Mouse (Mus musculus) liver, embryonic 12.5 days (tissue): ENCODE measurements around the gene Gsdma3. TPM values are rescaled to one million over a fixed set of nuclear protein-coding genes. Genes with fewer than 3 reads are reported as not detected.

ENCODE experiments used
- ATAC-seq: fragments of 200-750 bp; cut with Nextera tagmentation; 2 replicates; pipeline ENCODE4 v1.8.0; 2017; ENCODE audit warnings: moderate number of reproducible peaks, mild to moderate bottlenecking, moderate library complexity
- H3K27ac ChIP-seq: fragments of 300-500 bp; sonication (generic); 2 replicates; pipeline ENCODE4 v1.5.1; 2016; ENCODE audit warnings: mild to moderate bottlenecking
- H3K27me3 ChIP-seq: fragments of 300-500 bp; sonication (generic); replicated peaks from 2 replicates; pipeline ENCODE4 v1.6.1; 2016; ENCODE audit warnings: mild to moderate bottlenecking, moderate library complexity
- H3K36me3 ChIP-seq: fragments of 300-500 bp; sonication (generic); 2 replicates; pipeline ENCODE4 v1.6.1; 2016; ENCODE audit warnings: mild to moderate bottlenecking, moderate library complexity
- H3K4me1 ChIP-seq: fragments of 300-500 bp; sonication (generic); 2 replicates; pipeline ENCODE4 v1.6.1; 2016
- H3K4me2 ChIP-seq: fragments of 300-500 bp; sonication (generic); 2 replicates; pipeline ENCODE4 v1.6.1; 2016; ENCODE audit warnings: mild to moderate bottlenecking, moderate library complexity
- H3K4me3 ChIP-seq: fragments of 300-500 bp; sonication (generic); 2 replicates; pipeline ENCODE4 v1.5.1; 2016; ENCODE audit warnings: mild to moderate bottlenecking, moderate library complexity
- H3K9ac ChIP-seq: fragments of 300-500 bp; sonication (generic); 2 replicates; pipeline ENCODE4 v1.6.1; 2016; ENCODE audit warnings: mild to moderate bottlenecking, moderate library complexity
- H3K9me3 ChIP-seq: fragments of 300-500 bp; sonication (generic); replicated peaks from 2 replicates; pipeline ENCODE4 v1.6.1; 2016; ENCODE audit warnings: mild to moderate bottlenecking, moderate library complexity
- WGBS: fragments of 180-500 bp; shearing (Covaris S2); methylation state at CpG from one replicate; pipeline ENCODE4 v1.1.7; 2016; ENCODE audit not compliant: insufficient replicate concordance; 5-methylcytosine and 5-hydroxymethylcytosine counted together
- polyA plus RNA-seq: library from polyadenylated mRNA; unstranded; fragments of >200 nt; fragmentation: Nextera tagmentation; extraction: Ambion mirVana; gene quantifications from 2 replicates; pipeline ENCODE4 v1.2.1, GENCODE M21; 2016

Gsdma3 gene
- not detected in 2 replicates for polyA plus RNA-seq

DNA sequence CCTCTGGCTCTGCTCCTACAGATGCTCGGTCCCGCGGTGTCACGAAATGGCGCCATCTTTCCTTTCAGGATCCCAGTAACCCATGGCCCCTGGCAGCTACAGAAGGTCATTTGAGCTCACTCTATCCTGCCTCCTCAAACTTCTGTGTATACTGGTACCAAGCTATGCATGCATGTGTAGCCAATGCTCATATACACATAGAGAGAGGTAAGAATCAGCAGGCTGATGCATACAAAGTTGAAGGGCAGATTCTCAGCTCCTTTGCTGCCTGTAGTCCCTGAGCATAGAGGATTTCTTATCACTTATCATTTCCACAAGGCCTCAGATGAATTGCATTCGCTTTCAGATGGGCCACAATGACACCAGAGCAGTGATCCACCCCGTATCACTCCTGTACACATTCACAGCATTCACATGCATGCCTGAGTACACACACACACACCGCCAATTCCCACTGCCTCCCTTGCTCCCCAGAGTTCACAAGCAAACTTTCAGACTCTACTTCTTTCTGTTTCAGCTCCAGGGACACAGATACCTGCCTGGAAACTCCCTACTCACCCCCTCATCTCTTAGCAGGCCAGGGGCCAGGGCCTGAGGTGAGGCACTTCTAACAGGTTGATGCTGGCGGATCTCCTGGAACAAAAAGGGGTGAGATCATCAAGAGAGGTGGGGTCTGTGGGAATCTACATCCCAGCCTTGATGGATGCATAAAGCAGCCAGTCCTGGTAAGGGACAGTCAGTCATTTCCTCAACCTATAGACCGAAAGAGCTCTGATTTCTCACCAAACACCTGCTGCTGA lies at the start of gene Gsdma3, which contains the start of gene Gm12355:
Gene Gsdma3 (plus strand): TSS at position 750 of the 800 bp plus-strand sequence.
Gene Gm12355 (minus strand): TSS at position 51 of the 800 bp plus-strand sequence.
- no peak for ATAC-seq
- Histone ChIP-seq H3K9me3 (peaks cover 6% of the 10 kb centered on the region; the same call in 1 of the 2 replicates), H3K27ac (no peak within 1 kb of the TSS), H3K4me2 (no peak within 1 kb of the TSS), H3K4me3 (no peak within 1 kb of the TSS), H3K36me3 (no peaks in the 10 kb centered on the region), H3K27me3 (0 out of 2 replicates have a peak, but pooled peaks cover 7% of the 10 kb centered on the region), H3K4me1 (no peaks in the 10 kb centered on the region), H3K9ac (no peak within 1 kb of the TSS)
- 75% methylated on average over 10 of the region's 10 CpGs for WGBS

DNA sequence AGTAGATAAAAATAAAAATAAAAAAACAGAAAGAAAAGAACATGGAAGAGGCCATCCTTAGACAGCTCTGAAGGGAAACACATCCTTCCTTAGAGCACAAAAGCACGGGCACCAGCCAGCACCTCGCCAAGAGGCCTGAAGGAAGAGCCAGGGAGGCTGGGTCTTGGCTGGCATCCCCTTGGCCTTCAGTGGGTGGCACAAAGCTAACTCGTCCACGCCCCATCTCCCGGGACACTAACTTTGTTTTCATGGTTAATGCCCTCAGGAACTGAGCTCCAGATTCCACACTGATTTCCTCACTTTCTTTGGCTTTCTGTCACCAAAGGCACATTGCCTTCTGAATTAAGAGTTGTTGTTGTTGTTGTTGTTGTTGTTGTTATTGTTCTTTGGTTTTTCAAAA lies 48.4 kb upstream of the Gsdma3 start:
- Histone ChIP-seq H3K4me1 (peaks cover 50% of the 10 kb centered on the region), H3K36me3 (peaks cover 19% of the 10 kb centered on the region), H3K27me3 (no peaks in the 10 kb centered on the region), H3K9ac (no peak overlapping the region), H3K27ac (0 out of 2 replicates have a peak overlapping the region, but pooled peaks have one; percentile 2), H3K4me3 (no peak overlapping the region), H3K4me2 (no peak overlapping the region), H3K9me3 (no peaks in the 10 kb centered on the region)
- WGBS: 94% methylated on average over 5 of the region's 5 CpGs
- ATAC-seq: no peak

- peak overlapping the region; percentile 99 for H3K27ac ChIP-seq
- peak overlapping the region; percentile 97 for H3K4me3 ChIP-seq
- no peaks in the 10 kb centered on the region for H3K9me3 ChIP-seq
- no peaks in the 10 kb centered on the region for H3K27me3 ChIP-seq
- 22% methylated on average over 16 of the region's 16 CpGs for WGBS
- H3K4me1 ChIP-seq: peaks cover 77% of the 10 kb centered on the region
- peaks cover 37% of the 10 kb centered on the region for H3K36me3 ChIP-seq
- peak overlapping the region; percentile 96 for H3K4me2 ChIP-seq
- peak; percentile 76 for ATAC-seq
- H3K9ac ChIP-seq: peak overlapping the region; percentile 95
Observed at GRCm38 (mm10) chr11:98580301-98581121, 45.6 kb upstream of the Gsdma3 start.

GRCm38 (mm10) chr11:98581286-98582029 lies 44.7 kb upstream of the Gsdma3 start:
- Histone ChIP-seq H3K4me1 (peaks cover 87% of the 10 kb centered on the region), H3K36me3 (peaks cover 37% of the 10 kb centered on the region), H3K4me2 (peak overlapping the region; percentile 96), H3K4me3 (peak overlapping the region; percentile 97), H3K9me3 (no peaks in the 10 kb centered on the region), H3K27ac (peak overlapping the region; percentile 99), H3K27me3 (no peaks in the 10 kb centered on the region), H3K9ac (peak overlapping the region; percentile 95)
- 18% methylated on average over 17 of the region's 17 CpGs for WGBS
- ATAC-seq: peak; percentile 8; the same call in 1 of the 2 replicates

DNA sequence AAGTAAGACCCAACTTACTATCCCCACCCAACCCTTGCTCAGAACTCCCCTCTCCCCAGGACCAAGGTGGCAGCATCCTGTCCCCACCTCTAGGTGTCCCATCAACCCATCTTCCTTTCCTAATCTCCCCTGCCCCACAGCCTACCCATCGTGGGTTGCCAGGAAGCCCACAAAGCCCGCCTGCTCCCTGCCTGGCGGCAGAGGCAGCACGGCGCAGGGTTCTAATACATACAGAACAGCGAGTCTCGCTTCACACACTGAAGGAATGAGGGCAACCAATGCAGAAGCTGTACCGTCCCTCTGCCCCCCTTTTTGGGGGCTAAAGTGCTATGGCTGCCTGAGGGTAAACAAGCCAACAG lies 44.2 kb upstream of the Gsdma3 start:
- H3K27me3 ChIP-seq: no peaks in the 10 kb centered on the region
- H3K4me1 ChIP-seq: peaks cover 85% of the 10 kb centered on the region
- no peaks in the 10 kb centered on the region for H3K9me3 ChIP-seq
- H3K36me3 ChIP-seq: peaks cover 37% of the 10 kb centered on the region
- H3K27ac ChIP-seq: peak overlapping the region; percentile 99
- WGBS: 14% methylated on average over 8 of the region's 8 CpGs
- H3K4me3 ChIP-seq: peak overlapping the region; percentile 97
- peak overlapping the region; percentile 96 for H3K4me2 ChIP-seq
- ATAC-seq: 0 out of 2 replicates have a peak, but pooled peaks have one; percentile 1
- H3K9ac ChIP-seq: peak overlapping the region; percentile 95

DNA sequence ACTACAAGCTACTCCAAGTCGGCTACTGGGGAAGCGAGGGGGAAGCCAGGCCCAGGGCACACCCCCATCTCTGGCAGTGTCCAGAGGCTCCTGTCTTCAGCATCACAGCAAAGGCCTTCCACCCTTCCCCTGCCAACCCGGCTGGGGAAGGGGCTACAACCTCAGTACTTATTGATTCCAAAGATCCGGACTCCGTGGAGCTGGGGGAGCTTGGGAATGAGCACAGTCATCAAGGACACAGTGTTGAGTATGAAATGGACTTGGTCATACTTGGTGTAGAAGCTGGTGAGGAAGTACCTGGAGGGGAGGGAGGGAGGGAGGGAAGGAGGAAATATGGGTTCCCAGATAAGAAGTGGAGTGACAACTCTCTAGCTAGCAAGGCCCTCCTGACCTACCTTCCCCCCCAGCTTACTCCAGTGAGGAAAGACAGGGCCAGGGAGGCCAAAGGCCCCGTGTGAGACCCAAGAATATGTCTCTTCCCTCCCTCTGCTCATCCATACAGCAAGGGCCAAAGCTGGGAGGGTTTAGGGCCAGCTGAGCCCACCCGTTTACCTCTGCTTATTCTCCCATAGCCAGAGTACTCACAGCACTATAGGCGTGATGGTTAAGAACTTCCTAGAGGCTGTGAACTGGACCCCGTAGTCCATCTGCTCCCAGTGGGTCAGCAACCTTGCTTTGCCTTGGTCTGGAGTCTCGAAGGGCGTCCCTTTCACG lies 43.5 kb upstream of the Gsdma3 start:
- 18% methylated on average over 12 of the region's 12 CpGs for WGBS
- H3K4me1 ChIP-seq: peaks cover 88% of the 10 kb centered on the region

GRCm38 (mm10) chr11:98583265-98583552 lies 43.0 kb upstream of the Gsdma3 start:
- ATAC-seq: peak; percentile 75
- H3K36me3 ChIP-seq: peaks cover 37% of the 10 kb centered on the region

More for the DNA sequence above, 43.5 kb upstream of the Gsdma3 start:
- Histone ChIP-seq H3K9me3 (no peaks in the 10 kb centered on the region), H3K9ac (peak overlapping the region; percentile 95), H3K27me3 (no peaks in the 10 kb centered on the region), H3K4me2 (peak overlapping the region; percentile 96), H3K27ac (peak overlapping the region; percentile 99), H3K4me3 (peak overlapping the region; percentile 97), H3K36me3 (peaks cover 37% of the 10 kb centered on the region)
- peak; percentile 78 for ATAC-seq

GRCm38 (mm10) chr11:98583571-98583970 lies 42.6 kb upstream of the Gsdma3 start:
- Histone ChIP-seq H3K9ac (peak overlapping the region; percentile 95), H3K4me2 (peak overlapping the region; percentile 96)

More at GRCm38 (mm10) chr11:98583265-98583552, 43.0 kb upstream of the Gsdma3 start:
- Histone ChIP-seq H3K4me3 (peak overlapping the region; percentile 97), H3K9me3 (no peaks in the 10 kb centered on the region), H3K4me2 (peak overlapping the region; percentile 96), H3K27me3 (no peaks in the 10 kb centered on the region), H3K9ac (peak overlapping the region; percentile 95), H3K4me1 (peaks cover 92% of the 10 kb centered on the region), H3K27ac (peak overlapping the region; percentile 99)
- WGBS: 12% methylated on average over 3 of the region's 3 CpGs

GRCm38 (mm10) chr11:98584146-98584545 lies 42.0 kb upstream of the Gsdma3 start:
- Histone ChIP-seq H3K9ac (peak overlapping the region; percentile 95), H3K4me3 (peak overlapping the region; percentile 97), H3K27ac (peak overlapping the region; percentile 99), H3K4me1 (peaks cover 92% of the 10 kb centered on the region), H3K9me3 (no peaks in the 10 kb centered on the region), H3K27me3 (no peaks in the 10 kb centered on the region), H3K4me2 (peak overlapping the region; percentile 96), H3K36me3 (peaks cover 34% of the 10 kb centered on the region)
- ATAC-seq: no peak
- WGBS: 6% methylated on average over 1 of the region's 1 CpGs

More at GRCm38 (mm10) chr11:98583571-98583970, 42.6 kb upstream of the Gsdma3 start:
- Histone ChIP-seq H3K36me3 (peaks cover 37% of the 10 kb centered on the region), H3K27me3 (no peaks in the 10 kb centered on the region), H3K27ac (peak overlapping the region; percentile 99), H3K9me3 (no peaks in the 10 kb centered on the region), H3K4me3 (peak overlapping the region; percentile 97), H3K4me1 (peaks cover 92% of the 10 kb centered on the region)
- peak; percentile 25; the same call in 1 of the 2 replicates for ATAC-seq
- WGBS: 0% methylated on average over 3 of the region's 3 CpGs

DNA sequence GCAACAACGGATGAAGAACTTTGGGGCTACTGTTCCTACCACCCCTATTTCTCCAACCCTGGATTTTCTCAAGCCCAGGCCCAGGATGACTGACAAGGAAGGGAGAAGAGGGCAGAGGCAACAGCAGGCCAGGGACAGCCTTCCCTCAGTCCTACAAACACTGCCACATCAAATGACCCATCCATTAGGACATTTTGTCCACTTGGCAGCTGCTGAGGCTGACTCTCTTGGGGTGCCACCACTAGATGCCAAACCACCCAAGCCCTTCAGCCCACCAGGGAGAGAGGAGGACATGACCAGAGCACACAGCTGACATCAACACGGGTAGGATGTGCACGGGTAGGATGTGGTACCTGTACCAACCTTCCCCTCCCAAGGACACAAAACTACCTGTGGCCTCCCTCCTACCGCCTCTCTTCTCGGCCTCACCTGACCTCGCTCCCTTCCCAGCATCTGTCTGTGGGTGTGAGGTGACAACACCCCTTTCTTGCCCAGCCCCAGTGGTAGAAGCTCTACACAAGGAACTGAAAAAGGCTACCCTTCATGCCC lies 41.5 kb upstream of the Gsdma3 start:
- Histone ChIP-seq H3K36me3 (peaks cover 32% of the 10 kb centered on the region), H3K27me3 (no peaks in the 10 kb centered on the region), H3K9me3 (no peaks in the 10 kb centered on the region), H3K9ac (peak overlapping the region; percentile 95), H3K4me2 (peak overlapping the region; percentile 96), H3K27ac (peak overlapping the region; percentile 99), H3K4me1 (peaks cover 92% of the 10 kb centered on the region), H3K4me3 (peak overlapping the region; percentile 97)
- ATAC-seq: no peak
- 74% methylated on average over 6 of the region's 6 CpGs for WGBS
